Mouse (Mus musculus) MEL (cell line): ENCODE measurements around the gene Samd4. TPM values are rescaled to one million over a fixed set of nuclear protein-coding genes. Genes with fewer than 3 reads are reported as not detected.

Experiments
- DNase-seq: peaks from one replicate; pipeline ENCODE4 v3.0.0; 2011; ENCODE audit warnings: low read depth, low spot score
- H3K27ac ChIP-seq: 2 replicates; pipeline ENCODE4 v1.5.1; 2012; ENCODE audit warnings: low read depth, mild to moderate bottlenecking, control low read depth, low read length, moderate library complexity; ENCODE audit not compliant: control insufficient read depth
- H3K27me3 ChIP-seq, 2 experiments: fragments of 150-350 bp in 1 of 2; sonication (generic) in 1 of 2; 2 replicates each; pipeline ENCODE4 v1.6.1; 2012; ENCODE audit warnings: low read length in 2 of 2, mild to moderate bottlenecking in 2 of 2, improper control_type of control experiment in 1 of 2, moderate library complexity in 1 of 2; ENCODE audit not compliant: insufficient read depth in 2 of 2, control insufficient read depth in 1 of 2
- H3K36me3 ChIP-seq, 2 experiments: 2 replicates each; pipeline ENCODE4 v1.6.1; 2012 to 2014; ENCODE audit warnings: low read length in 2 of 2, improper control_type of control experiment in 1 of 2, inconsistent platforms in 1 of 2, mild to moderate bottlenecking in 1 of 2; ENCODE audit not compliant: insufficient read depth in 2 of 2, control insufficient read depth in 1 of 2
- H3K4me1 ChIP-seq, 2 experiments: fragments of 150-350 bp in 1 of 2; sonication (generic) in 1 of 2; 2 replicates each; pipeline ENCODE4 v1.6.1; 2012; ENCODE audit warnings: low read length in 2 of 2, improper control_type of control experiment in 1 of 2, mild to moderate bottlenecking in 1 of 2; ENCODE audit not compliant: insufficient read depth in 2 of 2, control insufficient read depth in 1 of 2
- H3K4me3 ChIP-seq, 2 experiments: fragments of 150-350 bp in 1 of 2; sonication (generic) in 1 of 2; 2 replicates each; pipeline ENCODE4 v1.5.1; 2012; ENCODE audit warnings: low read depth in 2 of 2, low read length in 2 of 2, mild to moderate bottlenecking in 2 of 2, moderate library complexity in 2 of 2, control low read depth in 1 of 2, improper control_type of control experiment in 1 of 2; ENCODE audit not compliant: control insufficient read depth in 1 of 2, insufficient read depth in 1 of 2
- H3K79me2 ChIP-seq: 2 replicates; pipeline ENCODE4 v1.6.1; 2012; ENCODE audit warnings: mild to moderate bottlenecking, low read length, moderate library complexity; ENCODE audit not compliant: control insufficient read depth, poor library complexity, insufficient read depth
- H3K9ac ChIP-seq: 2 replicates; pipeline ENCODE4 v1.6.1; 2012; ENCODE audit warnings: low read depth, mild to moderate bottlenecking, control low read depth, low read length, moderate library complexity; ENCODE audit not compliant: control insufficient read depth, poor library complexity, severe bottlenecking
- H3K9me3 ChIP-seq: fragments of 150-350 bp; sonication (generic); replicated peaks from 2 replicates; pipeline ENCODE4 v1.6.1; 2012; ENCODE audit warnings: mild to moderate bottlenecking, low read length, improper control_type of control experiment, moderate library complexity; ENCODE audit not compliant: insufficient read depth
- BHLHE40 ChIP-seq: IDR thresholded peaks from 2 replicates; pipeline ENCODE4 v1.6.1; 2012; ENCODE audit warnings: low read depth, mild to moderate bottlenecking, inconsistent platforms, low read length, improper control_type of control experiment, borderline replicate concordance
- CHD1 ChIP-seq: IDR thresholded peaks from 2 replicates; pipeline ENCODE4 v1.6.1; 2012; ENCODE audit warnings: low read depth, mild to moderate bottlenecking, inconsistent platforms, low read length, improper control_type of control experiment
- CHD2 ChIP-seq: IDR thresholded peaks from 2 replicates; pipeline ENCODE4 v1.6.1; 2011; ENCODE audit warnings: low read length, improper control_type of control experiment
- ETS1 ChIP-seq: IDR thresholded peaks from 2 replicates; pipeline ENCODE4 v1.6.1; 2012; ENCODE audit warnings: low read depth, mild to moderate bottlenecking, inconsistent platforms, low read length, improper control_type of control experiment, moderate library complexity
- GABPA ChIP-seq: IDR thresholded peaks from 2 replicates; pipeline ENCODE4 v1.6.1; 2012; ENCODE audit warnings: low read depth, mild to moderate bottlenecking, inconsistent platforms, low read length, improper control_type of control experiment, moderate library complexity
- GATA1 ChIP-seq: IDR thresholded peaks from 2 replicates; pipeline ENCODE4 v1.6.1; 2011; ENCODE audit warnings: low read depth, low read length, improper control_type of control experiment
- MAFK ChIP-seq: IDR thresholded peaks from 2 replicates; pipeline ENCODE4 v1.6.1; 2011; ENCODE audit warnings: low read depth, mild to moderate bottlenecking, low read length, improper control_type of control experiment, borderline replicate concordance
- MAX ChIP-seq: IDR thresholded peaks from 2 replicates; pipeline ENCODE4 v1.6.1; 2011; ENCODE audit warnings: low read length, improper control_type of control experiment
- MYB ChIP-seq: IDR thresholded peaks from 2 replicates; pipeline ENCODE4 v1.6.1; 2011; ENCODE audit warnings: mild to moderate bottlenecking, low read depth, low read length, improper control_type of control experiment
- NELFE ChIP-seq: IDR thresholded peaks from 2 replicates; pipeline ENCODE4 v1.6.1; 2011; ENCODE audit warnings: low read depth, low read length, improper control_type of control experiment
- POLR2AphosphoS5 ChIP-seq: IDR thresholded peaks from 2 replicates; pipeline ENCODE4 v1.6.1; 2012; ENCODE audit warnings: low read depth, borderline replicate concordance, mild to moderate bottlenecking, inconsistent platforms, low read length, moderate library complexity, mixed read lengths
- RAD21 ChIP-seq: IDR thresholded peaks from 2 replicates; pipeline ENCODE4 v1.6.1; 2011; ENCODE audit warnings: mild to moderate bottlenecking, low read depth, low read length, improper control_type of control experiment
- RCOR1 ChIP-seq: IDR thresholded peaks from 2 replicates; pipeline ENCODE4 v1.6.1; 2012; ENCODE audit warnings: low read depth, mild to moderate bottlenecking, inconsistent platforms, low read length, improper control_type of control experiment
- SIN3A ChIP-seq: IDR thresholded peaks from 2 replicates; pipeline ENCODE4 v1.6.1; 2012; ENCODE audit warnings: low read length, improper control_type of control experiment, inconsistent platforms
- TAL1 ChIP-seq: IDR thresholded peaks from 2 replicates; pipeline ENCODE4 v1.6.1; 2012; ENCODE audit warnings: mild to moderate bottlenecking, inconsistent platforms, low read length, moderate library complexity, mixed read lengths
- UBTF ChIP-seq: IDR thresholded peaks from 2 replicates; pipeline ENCODE4 v1.6.1; 2012; ENCODE audit warnings: low read depth, mild to moderate bottlenecking, inconsistent platforms, low read length, improper control_type of control experiment, moderate library complexity, borderline replicate concordance; ENCODE audit not compliant: insufficient read depth
- USF1 ChIP-seq: IDR thresholded peaks from 2 replicates; pipeline ENCODE4 v1.6.1; 2014; ENCODE audit warnings: low read depth, mild to moderate bottlenecking, inconsistent platforms, low read length, improper control_type of control experiment, moderate library complexity
- ZKSCAN1 ChIP-seq: IDR thresholded peaks from 2 replicates; pipeline ENCODE4 v1.6.1; 2012; ENCODE audit warnings: low read depth, mild to moderate bottlenecking, inconsistent platforms, low read length, improper control_type of control experiment, moderate library complexity
- polyA plus RNA-seq, 2 experiments: library from polyadenylated mRNA; stranded (reverse) in 1 of 2; unstranded in 1 of 2; fragments of >175 nt in 1 of 2; fragments of >200 nt in 1 of 2; gene quantifications; 2 replicates each; pipeline versions ENCODE4 v1.2.1 to v1.2.4; 2012; ENCODE audit warnings: low replicate concordance in 2 of 2, low read depth in 1 of 2; ENCODE audit not compliant: insufficient read length in 2 of 2, insufficient read depth in 1 of 2, missing spikeins in 1 of 2
- total RNA-seq: library from RNA; depleted of rRNA; stranded (reverse); fragments of 300-350 nt; gene quantifications from 2 replicates; pipeline ENCODE4 v1.2.3, GENCODE M21; 2012

Gene Samd4
- total and polyA plus RNA-seq, 3 experiments = 0.04 to 0.08 TPM; not detected in 1

- no peak for TF ChIP-seq SIN3A
- no peak for TF ChIP-seq CHD1
- no peak for TF ChIP-seq NELFE
- TF ChIP-seq MAX = no peak
- TF ChIP-seq UBTF = no peak
- TF ChIP-seq, all 39 proteins: peak for 0
These were observed 2.2 kb downstream of the Samd4 start (continued) for GRCm38 (mm10) chr14:46884701-46885428.

- no peaks in the 10 kb centered on the region for H3K4me1 ChIP-seq
- H3K27me3 ChIP-seq = no peaks in the 10 kb centered on the region; a peak in 1 of 4 replicates
- no peaks in the 10 kb centered on the region for H3K79me2 ChIP-seq
- H3K4me3 ChIP-seq = no peak overlapping the region
- no peaks in the 10 kb centered on the region for H3K36me3 ChIP-seq
- no peak overlapping the region for H3K9ac ChIP-seq
- no peak for DNase-seq
- H3K27ac ChIP-seq = no peak overlapping the region
- no peaks in the 10 kb centered on the region for H3K9me3 ChIP-seq
- no peak for TF ChIP-seq MAFK
- no peak for TF ChIP-seq GATA1
- TF ChIP-seq USF1 = no peak
- no peak for TF ChIP-seq ZKSCAN1
- TF ChIP-seq CHD2 = no peak
- TF ChIP-seq TAL1 = no peak
- TF ChIP-seq, all 39 proteins: peak for 0
These were observed 2.7 kb downstream of the Samd4 start for GRCm38 (mm10) chr14:46885429-46885755.

GRCm38 (mm10) chr14:46885891-46886301 lies 3.2 kb downstream of the Samd4 start:
- Histone ChIP-seq H3K27me3 (no peaks in the 10 kb centered on the region; a peak in 1 of 4 replicates), H3K79me2 (no peaks in the 10 kb centered on the region), H3K4me1 (no peaks in the 10 kb centered on the region), H3K4me3 (no peak overlapping the region), H3K9me3 (no peaks in the 10 kb centered on the region), H3K9ac (no peak overlapping the region), H3K36me3 (no peaks in the 10 kb centered on the region), H3K27ac (no peak overlapping the region)
- DNase-seq = no peak
- no peak for TF ChIP-seq USF1
- no peak for TF ChIP-seq GABPA
- no peak for TF ChIP-seq MYB
- no peak for TF ChIP-seq RAD21
- no peak for TF ChIP-seq ETS1
- no peak for TF ChIP-seq BHLHE40
- TF ChIP-seq GATA1 = no peak
- TF ChIP-seq POLR2AphosphoS5 = no peak
- no peak for TF ChIP-seq RCOR1
